Mouse (Mus musculus) stomach, postnatal 0 days (tissue): ENCODE data around the gene Rab12.

Experiments used
- CTCF ChIP-seq: IDR thresholded peaks from 2 replicates; pipeline ENCODE4 v1.5.1; 2016; ENCODE audit warnings: antibody characterized with exemption, low read depth, mild to moderate bottlenecking, moderate library complexity
- EP300 ChIP-seq: optimal IDR thresholded peaks from 2 replicates; pipeline ENCODE3; 2016; ENCODE audit warnings: antibody characterized with exemption

- TF ChIP-seq CTCF (no peak), EP300 (no peak)
These were observed 7.2 kb downstream of the Rab12 start for GRCm38 (mm10) chr17:66512202-66512956.
